Mouse (Mus musculus) liver, embryonic 14.5 days (tissue): Measurements from ENCODE around the gene Prlhr.
A peak's percentile ranks its signal among the peaks of the same experiment; 100 is the strongest.

Experiments
- CTCF ChIP-seq: IDR thresholded peaks from 2 replicates; pipeline ENCODE4 v1.5.1; 2016; ENCODE audit warnings: antibody characterized with exemption, low read depth, control low read depth
- EP300 ChIP-seq: IDR thresholded peaks from 2 replicates; pipeline ENCODE4 v1.6.1; 2016; ENCODE audit warnings: antibody characterized with exemption, low read depth

- TF ChIP-seq CTCF (peak; percentile 32), EP300 (no peak)
Measured at GRCm38 (mm10) chr19:60432347-60433129, 35.6 kb downstream of the Prlhr start.
